Mouse (Mus musculus) embryonic facial prominence, embryonic 11.5 days (tissue): ENCODE measurements around the gene C2cd4c. TPM values are rescaled to one million over a fixed set of nuclear protein-coding genes. Genes with fewer than 3 reads are reported as not detected.
A peak's percentile ranks its signal among the peaks of the same experiment; 100 is the strongest.

Experiments
- ATAC-seq: fragments of 200-750 bp; cut with Nextera tagmentation; replicated peaks from 2 replicates; pipeline ENCODE4 v1.8.0; 2017; ENCODE audit warnings: low read depth; ENCODE audit not compliant: insufficient number of reproducible peaks, low FRiP score, low TSS enrichment
- DNase-seq: peaks from one replicate; pipeline ENCODE4 v3.0.0-alpha.2; 2015; ENCODE audit warnings: low spot score
- H3K27ac ChIP-seq: fragments of 300-500 bp; sonication (generic); replicated peaks from 2 replicates; pipeline ENCODE4 v1.5.1; 2014; ENCODE audit warnings: mild to moderate bottlenecking, low read depth, low read length, control low read depth
- H3K27me3 ChIP-seq: fragments of 300-500 bp; sonication (generic); 2 replicates; pipeline ENCODE4 v1.6.1; 2014; ENCODE audit warnings: mild to moderate bottlenecking, low read length, moderate library complexity, mixed read lengths; ENCODE audit not compliant: control insufficient read depth, insufficient read depth
- H3K36me3 ChIP-seq: fragments of 300-500 bp; sonication (generic); replicated peaks from 2 replicates; pipeline ENCODE4 v1.6.1; 2014; ENCODE audit warnings: low read depth, mild to moderate bottlenecking, low read length, moderate library complexity, mixed read lengths; ENCODE audit not compliant: control insufficient read depth, insufficient read depth
- H3K4me1 ChIP-seq: fragments of 300-500 bp; sonication (generic); 2 replicates; pipeline ENCODE4 v1.6.1; 2014; ENCODE audit warnings: low read length, mixed read lengths; ENCODE audit not compliant: control insufficient read depth, insufficient read depth
- H3K4me2 ChIP-seq: fragments of 300-500 bp; sonication (generic); 2 replicates; pipeline ENCODE4 v1.6.1; 2014; ENCODE audit warnings: low read depth, mild to moderate bottlenecking, control low read depth, low read length, moderate library complexity
- H3K4me3 ChIP-seq: fragments of 300-500 bp; sonication (generic); 2 replicates; pipeline ENCODE4 v1.5.1; 2014; ENCODE audit warnings: low read depth, low read length, control low read depth
- H3K9ac ChIP-seq: fragments of 300-500 bp; sonication (generic); replicated peaks from 2 replicates; pipeline ENCODE4 v1.6.1; 2014; ENCODE audit warnings: mild to moderate bottlenecking, control low read depth, low read length
- H3K9me3 ChIP-seq: fragments of 300-500 bp; sonication (generic); replicated peaks from 2 replicates; pipeline ENCODE4 v1.6.1; 2016; ENCODE audit warnings: mild to moderate bottlenecking, low read length, inconsistent platforms, mixed read lengths; ENCODE audit not compliant: control insufficient read depth
- WGBS: fragments of 180-500 bp; shearing (Covaris S2); extraction: QIAGEN DNeasy Blood & Tissue Kit; methylation state at CpG from one replicate; pipeline ENCODE4 v1.1.7; 2014; 5-methylcytosine and 5-hydroxymethylcytosine counted together
- polyA plus RNA-seq: library from polyadenylated mRNA; unstranded; fragments of >200 nt; fragmentation: Nextera tagmentation; extraction: Ambion mirVana; gene quantifications from 2 replicates; pipeline ENCODE4 v1.2.1, GENCODE M21; 2014

Gene C2cd4c
- polyA plus RNA-seq, 1 experiment from 2014 or later, result 0.04 TPM

DNA sequence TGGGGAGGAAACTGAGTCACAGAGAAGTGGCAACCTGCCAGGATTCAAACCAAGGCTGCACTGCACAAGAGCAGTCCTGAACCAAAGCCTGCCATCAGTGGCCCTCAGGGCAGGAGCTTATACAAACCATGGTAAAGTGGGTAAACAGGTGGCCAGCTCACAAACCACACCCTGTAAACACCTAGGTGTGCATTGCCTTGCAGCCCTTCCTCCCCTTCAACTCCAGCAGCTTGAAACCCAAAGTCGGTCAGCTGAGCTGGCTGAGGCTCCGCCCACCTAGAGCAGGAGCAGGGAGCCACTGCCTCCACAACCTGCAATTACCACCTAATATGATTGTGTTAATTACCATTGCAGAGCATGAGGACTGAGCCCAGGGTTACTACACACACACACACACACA, 5.9 kb downstream of the C2cd4c start:
- peaks cover 4% of the 10 kb centered on the region; the same call in 1 of the 2 replicates for H3K4me1 ChIP-seq
- H3K27me3 ChIP-seq, result peaks cover 19% of the 10 kb centered on the region
- H3K4me3 ChIP-seq, result no peak overlapping the region
- no peak overlapping the region for H3K4me2 ChIP-seq
- no peak for ATAC-seq
- H3K9me3 ChIP-seq, result no peaks in the 10 kb centered on the region
- WGBS, result 41% methylated on average over 2 of the region's 2 CpGs
- no peak for DNase-seq
- H3K36me3 ChIP-seq, result no peaks in the 10 kb centered on the region
- no peak overlapping the region for H3K27ac ChIP-seq
- H3K9ac ChIP-seq, result 0 out of 2 replicates have a peak overlapping the region, but pooled peaks have one; percentile 9

DNA sequence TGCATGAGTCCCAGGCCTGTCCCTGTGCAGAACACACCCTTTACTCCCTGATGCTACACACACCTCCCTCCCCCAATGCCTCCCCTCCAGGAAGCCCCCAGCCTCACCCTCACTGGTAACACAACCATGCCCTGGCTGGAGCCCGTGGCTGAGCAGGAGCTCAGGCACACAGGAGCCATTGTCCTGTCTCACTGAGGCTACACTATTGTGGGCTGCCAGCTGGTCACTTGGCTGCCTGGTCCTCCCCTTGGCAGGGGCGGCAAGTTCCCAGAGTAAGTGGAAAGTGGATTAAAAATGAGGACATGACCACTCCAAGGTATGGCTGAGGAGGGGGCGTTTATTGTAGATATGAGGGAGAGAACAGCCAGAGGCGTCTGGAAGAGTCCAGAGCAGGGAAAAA, 7.3 kb downstream of the C2cd4c start:
- Histone ChIP-seq H3K27ac (no peak overlapping the region), H3K4me3 (no peak overlapping the region), H3K4me2 (no peak overlapping the region), H3K4me1 (no peaks in the 10 kb centered on the region), H3K9me3 (no peaks in the 10 kb centered on the region), H3K27me3 (peaks cover 5% of the 10 kb centered on the region; the same call in 1 of the 2 replicates), H3K9ac (no peak overlapping the region), H3K36me3 (no peaks in the 10 kb centered on the region)
- no peak for DNase-seq
- no peak for ATAC-seq
- 47% methylated on average over 4 of the region's 4 CpGs for WGBS

DNA sequence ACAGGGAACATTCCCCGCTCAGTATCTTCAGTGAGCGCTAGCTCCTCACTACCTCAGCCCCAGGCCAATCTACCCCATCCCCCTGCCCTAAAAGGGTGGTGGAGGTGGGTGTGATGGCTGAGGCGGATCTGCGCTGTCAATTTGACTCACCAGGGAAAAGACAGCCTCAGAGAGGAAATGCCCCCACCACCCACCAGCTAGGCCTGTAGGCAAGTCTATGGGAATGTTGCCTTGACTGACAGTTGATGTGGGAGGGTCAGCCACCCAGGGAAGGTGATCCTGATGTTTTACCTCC, 15.9 kb downstream of the C2cd4c start:
- no peak overlapping the region for H3K9ac ChIP-seq
- H3K27ac ChIP-seq, result no peak overlapping the region
- DNase-seq (no peak), ATAC-seq (no peak)
- no peaks in the 10 kb centered on the region for H3K27me3 ChIP-seq
- H3K4me2 ChIP-seq, result no peak overlapping the region
- no peaks in the 10 kb centered on the region for H3K4me1 ChIP-seq
- no peaks in the 10 kb centered on the region for H3K36me3 ChIP-seq
- no peak overlapping the region for H3K4me3 ChIP-seq
- no peaks in the 10 kb centered on the region for H3K9me3 ChIP-seq
- 60% methylated on average over 4 of the region's 4 CpGs for WGBS

- Histone ChIP-seq H3K4me3 (no peak overlapping the region), H3K36me3 (no peaks in the 10 kb centered on the region), H3K4me1 (no peaks in the 10 kb centered on the region), H3K4me2 (no peak overlapping the region), H3K9ac (0 out of 2 replicates have a peak overlapping the region, but pooled peaks have one; percentile 22), H3K27ac (no peak overlapping the region), H3K9me3 (no peaks in the 10 kb centered on the region), H3K27me3 (no peaks in the 10 kb centered on the region)
- DNase-seq (no peak), ATAC-seq (no peak)
- WGBS, result 34% methylated on average over 13 of the region's 13 CpGs
Observed at GRCm38 (mm10) chr10:79597051-79597935, 16.5 kb downstream of the C2cd4c start.

GRCm38 (mm10) chr10:79595590-79595929, 18.3 kb downstream of the C2cd4c start:
- 60% methylated on average over 8 of the region's 8 CpGs for WGBS
- H3K9ac ChIP-seq, result no peak overlapping the region
- ATAC-seq (peak; percentile 51; the same call in 1 of the 2 replicates), DNase-seq (no peak)
- H3K4me1 ChIP-seq, result no peaks in the 10 kb centered on the region
- no peaks in the 10 kb centered on the region for H3K9me3 ChIP-seq
- H3K36me3 ChIP-seq, result no peaks in the 10 kb centered on the region
- no peak overlapping the region for H3K4me2 ChIP-seq
- H3K4me3 ChIP-seq, result no peak overlapping the region
- H3K27me3 ChIP-seq, result no peaks in the 10 kb centered on the region
- H3K27ac ChIP-seq, result no peak overlapping the region

GRCm38 (mm10) chr10:79594872-79595589, 18.8 kb downstream of the C2cd4c start:
- Histone ChIP-seq H3K9ac (no peak overlapping the region), H3K27ac (no peak overlapping the region), H3K36me3 (no peaks in the 10 kb centered on the region), H3K4me1 (no peaks in the 10 kb centered on the region), H3K9me3 (no peaks in the 10 kb centered on the region), H3K27me3 (no peaks in the 10 kb centered on the region), H3K4me3 (no peak overlapping the region), H3K4me2 (no peak overlapping the region; the same call in 1 of the 2 replicates)
- ATAC-seq, result peak; percentile 80
- WGBS, result 16% methylated on average over 17 of the region's 17 CpGs
- DNase-seq, result peak; percentile 88

GRCm38 (mm10) chr10:79594111-79594510, 19.7 kb downstream of the C2cd4c start:
- no peak overlapping the region for H3K9ac ChIP-seq
- no peaks in the 10 kb centered on the region for H3K27me3 ChIP-seq
- DNase-seq (no peak), ATAC-seq (no peak)
- no peaks in the 10 kb centered on the region for H3K9me3 ChIP-seq
- H3K4me3 ChIP-seq, result no peak overlapping the region
- H3K4me2 ChIP-seq, result no peak overlapping the region
- no peak overlapping the region for H3K27ac ChIP-seq
- H3K36me3 ChIP-seq, result no peaks in the 10 kb centered on the region
- 58% methylated on average over 6 of the region's 6 CpGs for WGBS
- H3K4me1 ChIP-seq, result no peaks in the 10 kb centered on the region

- no peaks in the 10 kb centered on the region for H3K4me1 ChIP-seq
- H3K27ac ChIP-seq, result no peak overlapping the region
- H3K27me3 ChIP-seq, result no peaks in the 10 kb centered on the region
- no peak overlapping the region for H3K9ac ChIP-seq
- H3K4me3 ChIP-seq, result no peak overlapping the region
- no peaks in the 10 kb centered on the region for H3K9me3 ChIP-seq
- H3K4me2 ChIP-seq, result no peak overlapping the region
- WGBS, result 100% methylated on average over 1 of the region's 1 CpGs
- DNase-seq (no peak), ATAC-seq (no peak)
- no peaks in the 10 kb centered on the region for H3K36me3 ChIP-seq
Observed at GRCm38 (mm10) chr10:79590702-79591101, 23.1 kb downstream of the C2cd4c start.
